Mouse (Mus musculus): ENCODE data around the gene Srpr.

Srpr gene

DNA sequence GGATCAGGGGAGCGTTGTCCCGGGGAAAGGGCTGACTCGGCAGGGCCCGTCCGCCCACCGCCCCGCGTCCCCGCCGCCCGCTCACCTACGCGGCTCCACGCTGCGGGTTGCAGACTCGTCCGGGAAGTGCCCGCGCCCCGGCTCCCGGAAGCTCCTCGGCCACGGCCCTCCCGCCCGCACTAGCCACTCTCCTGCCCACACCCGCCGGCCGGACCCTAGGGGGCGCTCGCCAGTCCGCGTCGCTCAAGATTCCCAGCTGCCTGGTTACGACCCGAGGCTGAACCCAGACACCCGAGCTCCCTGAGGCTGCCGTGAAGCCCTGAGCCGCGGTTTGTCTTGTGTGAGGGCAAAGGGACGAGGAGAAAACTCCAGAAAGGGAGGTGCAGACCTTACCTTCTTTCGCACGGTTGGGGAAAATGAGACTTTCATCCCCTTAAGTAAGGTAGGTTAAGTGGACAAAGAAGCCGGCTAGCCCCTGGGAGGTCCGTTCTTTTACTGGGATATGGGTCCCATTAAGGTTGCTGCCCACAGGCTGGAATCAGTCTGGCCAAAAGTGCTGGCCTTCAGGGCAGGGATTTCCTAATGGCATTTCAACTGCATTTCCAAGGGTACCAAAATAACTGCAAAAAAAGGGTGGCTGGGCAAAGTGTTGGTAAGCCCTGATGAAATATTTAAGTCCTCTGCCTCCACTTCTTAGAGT is at the start of gene Srpr, which contains the start of gene Tirap:
Srpr (plus strand) TSS at position 404 of the 700 bp plus-strand sequence.
Tirap (minus strand) TSS at position 520 of the 700 bp plus-strand sequence.
- peak; percentile 87 for DNase-seq

DNA sequence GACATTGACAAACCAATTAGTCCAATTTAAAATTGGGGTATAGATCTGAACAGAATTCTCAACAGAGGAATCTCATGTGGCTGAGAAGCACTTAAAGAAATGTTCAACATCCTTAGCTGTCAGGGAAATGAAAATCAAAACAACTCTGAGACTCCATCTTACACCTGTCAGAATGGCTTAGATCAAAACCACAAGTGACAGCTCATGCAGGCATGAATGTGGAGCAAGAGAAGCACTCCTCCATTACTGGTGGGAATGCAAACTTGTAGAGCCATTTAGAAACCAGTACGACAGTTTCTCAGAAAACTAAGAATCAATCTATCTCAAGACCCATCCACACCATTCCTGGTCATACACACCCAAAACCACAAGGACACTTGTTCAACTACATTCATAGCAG is 47.1 kb upstream of the Srpr start:
- no peak for DNase-seq

GRCm38 (mm10) chr9:35156002-35156710 is 43.8 kb upstream of the Srpr start:
- no peak for DNase-seq

- no peak for DNase-seq
Measured at GRCm38 (mm10) chr9:35156862-35157261, 43.1 kb upstream of the Srpr start.

GRCm38 (mm10) chr9:35158477-35158876 is 41.5 kb upstream of the Srpr start:
- DNase-seq = no peak

DNA sequence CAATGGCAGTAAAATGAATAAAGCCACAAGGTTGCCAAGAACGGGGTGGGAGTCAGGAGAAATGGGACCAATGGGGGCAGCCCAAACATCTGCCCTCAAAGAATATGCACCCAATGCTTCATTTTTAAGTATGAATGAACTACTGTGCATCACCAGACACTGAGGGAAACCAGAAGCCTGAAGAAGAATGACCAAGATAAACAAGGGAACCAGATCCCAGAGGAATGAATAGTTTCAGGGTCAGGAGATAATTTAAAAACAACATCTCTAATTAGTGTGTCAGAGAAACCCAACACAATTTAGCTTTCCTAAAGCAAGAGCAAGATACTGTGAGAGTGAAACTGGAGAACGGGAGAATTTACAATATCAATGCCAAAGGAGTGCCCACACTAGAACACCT is 39.3 kb upstream of the Srpr start:
- no peak for DNase-seq

- no peak for DNase-seq
Measured at GRCm38 (mm10) chr9:35161721-35162120, 38.3 kb upstream of the Srpr start.

DNA sequence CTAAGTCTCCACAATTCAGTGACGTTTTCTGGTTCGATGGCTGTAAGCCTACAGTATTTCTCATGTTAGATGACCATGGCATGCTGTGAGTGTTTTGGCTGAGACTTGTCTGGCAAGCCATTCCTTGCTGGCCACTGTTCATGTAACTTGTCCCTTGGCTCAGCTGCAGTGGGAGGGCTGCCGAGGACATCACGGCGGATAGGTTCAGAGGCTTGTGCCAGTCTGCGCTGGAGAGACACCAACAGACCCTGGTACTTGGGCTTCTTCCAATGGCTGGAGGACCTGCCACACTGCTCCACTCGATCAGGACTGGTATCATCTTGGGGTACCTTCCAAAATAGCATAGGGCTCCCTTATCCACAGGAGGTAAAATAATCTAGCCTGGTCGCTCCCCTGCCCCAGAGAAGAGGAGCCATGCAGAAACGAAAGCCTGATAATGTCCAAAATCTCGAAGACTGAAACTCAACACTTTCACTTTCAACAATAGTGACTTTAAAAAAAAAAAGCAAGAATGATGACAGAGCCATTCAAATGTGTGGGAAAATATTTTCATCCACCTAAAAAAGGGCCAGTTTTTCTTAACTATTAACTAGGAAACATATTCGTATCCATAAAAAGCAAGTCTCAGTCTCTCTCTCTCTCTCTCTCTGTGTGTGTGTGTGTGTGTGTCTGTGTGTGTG is 36.8 kb upstream of the Srpr start:
- DNase-seq = no peak

DNA sequence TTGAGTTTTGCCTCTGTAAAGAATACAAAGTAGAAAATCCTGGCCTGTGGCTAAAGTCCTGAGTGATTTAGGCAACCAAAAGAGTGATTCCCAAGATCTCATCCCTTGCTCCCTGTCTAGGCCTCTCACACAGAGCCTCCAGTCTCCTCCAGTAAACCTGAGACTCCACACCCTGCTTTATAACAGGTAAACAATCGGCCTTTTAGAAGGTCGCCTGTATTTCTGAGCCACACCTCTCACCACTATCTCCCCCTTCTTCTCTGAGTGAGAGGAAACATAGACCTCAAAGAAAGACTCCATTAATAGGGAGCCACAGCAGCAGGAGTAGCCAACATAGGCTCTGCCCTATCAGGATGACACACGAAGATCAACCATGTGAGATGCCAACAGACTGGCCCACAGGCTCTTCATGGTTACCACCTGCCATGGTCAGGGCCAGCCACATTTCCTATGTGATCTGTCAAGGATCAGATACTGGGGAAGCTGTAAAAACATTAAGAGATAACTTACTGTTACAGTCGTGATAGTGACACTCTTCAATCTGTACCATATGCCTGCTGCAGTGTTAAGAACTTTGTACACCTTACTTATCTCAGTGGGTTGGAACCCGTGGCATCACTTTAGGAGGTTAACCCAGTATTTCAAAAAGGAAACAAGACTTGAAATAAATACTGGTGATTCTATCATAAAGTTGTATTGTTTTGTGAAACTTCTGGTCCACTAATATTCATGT is 35.7 kb upstream of the Srpr start:
- no peak for DNase-seq

DNA sequence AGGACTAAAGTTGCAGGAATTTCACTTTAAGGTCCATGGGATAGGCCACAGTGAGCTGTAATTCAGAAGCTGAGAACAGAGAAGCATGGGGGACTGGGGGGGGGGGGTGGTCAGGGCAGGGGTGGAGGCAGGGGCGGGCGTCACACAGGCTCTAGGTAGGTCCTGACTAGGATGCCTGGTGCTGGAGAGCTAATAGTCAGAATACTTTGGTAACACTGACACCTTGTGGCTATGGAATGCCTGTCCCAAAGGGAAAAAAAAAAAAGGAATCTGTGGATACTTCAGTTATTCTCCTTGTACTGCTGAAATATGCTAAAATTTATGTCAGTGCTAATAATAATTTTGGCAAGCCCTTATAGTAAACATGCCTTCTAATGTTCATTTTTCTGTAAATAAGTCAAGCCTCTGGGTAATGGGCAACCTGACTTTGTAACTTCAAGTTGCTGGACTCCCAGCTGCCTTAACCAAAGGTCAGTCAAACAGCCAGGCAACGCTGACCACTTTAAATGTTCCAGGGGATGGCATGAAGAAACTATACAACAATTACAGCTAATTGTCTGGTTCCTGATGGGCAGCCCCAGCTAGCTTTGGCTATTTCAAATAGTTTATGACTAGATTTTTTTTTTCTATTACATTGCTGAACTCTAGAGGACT is 33.7 kb upstream of the Srpr start:
- DNase-seq = no peak

DNA sequence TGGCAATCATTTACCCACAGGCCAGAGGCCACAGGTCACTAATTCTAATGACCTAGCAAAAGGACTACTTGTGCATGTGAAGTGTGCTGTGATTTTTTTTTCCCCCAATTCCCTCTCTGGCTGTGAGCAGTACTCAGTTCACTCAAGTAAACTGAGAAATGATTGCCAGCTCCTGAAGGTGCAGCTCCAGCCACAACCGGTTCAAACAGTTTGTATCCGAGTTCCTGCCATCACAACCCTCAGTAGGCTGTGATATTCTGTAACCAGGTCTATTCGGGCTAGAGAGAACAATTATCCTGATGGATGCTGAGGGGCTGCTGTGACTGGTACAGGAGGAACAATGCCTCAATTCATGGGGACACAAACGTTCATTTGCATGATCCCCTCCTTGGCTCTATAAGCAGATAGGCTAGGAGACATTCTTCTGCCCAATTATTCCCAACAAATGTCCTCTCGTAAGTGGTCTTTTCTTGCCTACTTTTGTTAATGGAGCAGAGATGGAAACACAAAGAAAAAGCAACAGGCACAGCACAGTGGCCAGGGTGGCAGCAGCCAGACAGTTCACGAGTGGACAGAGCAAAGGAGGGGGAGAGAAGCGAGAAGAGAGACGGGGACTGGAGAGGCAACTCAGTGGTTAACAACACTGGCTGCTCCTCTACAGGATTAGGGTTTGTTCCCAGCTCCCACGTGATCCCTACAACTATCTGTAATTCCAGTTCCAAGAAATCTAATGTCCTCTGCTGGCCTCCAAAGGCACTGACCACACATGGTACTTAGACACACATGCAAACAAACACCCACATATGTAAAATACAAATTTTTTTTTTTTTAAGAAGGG is 33.0 kb upstream of the Srpr start:
- no peak for DNase-seq

GRCm38 (mm10) chr9:35170071-35170470 is 29.9 kb upstream of the Srpr start:
- no peak for DNase-seq

DNA sequence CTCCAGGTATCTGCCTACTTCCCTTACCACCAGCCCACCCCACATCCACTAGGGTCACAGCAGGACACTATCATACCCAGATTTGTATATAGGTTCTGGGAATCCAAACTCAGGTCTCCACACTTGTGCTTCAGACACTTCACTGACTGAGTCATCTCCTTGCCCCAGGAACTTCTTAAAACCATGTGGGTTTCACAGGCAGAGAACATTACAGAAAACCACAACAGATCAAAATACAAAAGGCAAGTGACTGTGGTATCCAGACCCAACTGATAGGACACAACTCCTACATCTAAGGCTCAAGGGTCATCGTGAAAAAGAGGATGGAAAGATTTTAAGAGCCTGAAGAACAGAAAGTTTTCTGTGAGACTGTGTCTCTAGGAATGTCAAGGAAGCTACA is 26.6 kb upstream of the Srpr start:
- no peak for DNase-seq

- peak; percentile 98 for DNase-seq
Measured at GRCm38 (mm10) chr9:35175251-35176123, 24.5 kb upstream of the Srpr start, which contains the start of gene Dcps. Dcps (minus strand) TSS chr9:35176061.

GRCm38 (mm10) chr9:35176124-35176659 is 23.8 kb upstream of the Srpr start:
- no peak for DNase-seq

DNA sequence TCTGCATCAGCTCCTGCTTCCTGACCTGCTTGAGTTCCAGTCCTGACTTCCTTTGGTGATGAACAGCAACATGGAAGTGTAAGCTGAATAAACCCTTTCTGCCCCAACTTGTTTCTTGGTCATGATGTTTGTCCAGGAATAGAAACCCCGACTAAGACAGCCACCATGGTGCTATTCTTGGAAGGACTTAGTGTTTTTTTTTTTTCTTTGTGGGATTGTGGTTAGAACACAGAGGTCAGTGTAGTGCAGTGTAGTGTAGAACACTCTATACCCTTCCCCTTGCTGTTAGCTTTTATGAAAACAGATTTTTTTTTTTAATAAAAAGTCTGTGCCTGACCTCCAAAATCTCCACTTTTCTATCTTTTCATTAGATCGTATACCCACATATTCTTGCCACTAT is 17.1 kb upstream of the Srpr start:
- DNase-seq = no peak

GRCm38 (mm10) chr9:35183359-35183758 is 16.6 kb upstream of the Srpr start:
- DNase-seq = no peak

GRCm38 (mm10) chr9:35186430-35186829 is 13.5 kb upstream of the Srpr start:
- DNase-seq = no peak

- DNase-seq = no peak
Measured at GRCm38 (mm10) chr9:35187351-35187903, 12.5 kb upstream of the Srpr start.

GRCm38 (mm10) chr9:35188700-35189099 is 11.3 kb upstream of the Srpr start:
- DNase-seq = no peak

All from thymus, postnatal 14 days (tissue).